Mouse (Mus musculus) gastrocnemius, postnatal 4 days (tissue): Measurements from ENCODE around the gene Pik3c2a. TPM values are rescaled to one million over a fixed set of nuclear protein-coding genes. Genes with fewer than 3 reads are reported as not detected.
"Not testable (repeated sequence)": the region's sequence is repeated elsewhere in the genome, so short reads cannot be mapped to it uniquely, and the experiment has no call there.

Experiments used
- DNase-seq, 2 experiments: peaks; one replicate each; pipeline ENCODE4 v3.0.0; 2021 to 2022; ENCODE audit warnings: low spot score in 2 of 2, mixed read lengths in 2 of 2
- total RNA-seq, 2 experiments: library from RNA; stranded (reverse); gene quantifications; 2 replicates each; pipeline ENCODE4 v1.2.3; 2021

Pik3c2a gene
- total RNA-seq, 2 experiments from 2014 or later: 18.3 to 20.3 TPM

DNA sequence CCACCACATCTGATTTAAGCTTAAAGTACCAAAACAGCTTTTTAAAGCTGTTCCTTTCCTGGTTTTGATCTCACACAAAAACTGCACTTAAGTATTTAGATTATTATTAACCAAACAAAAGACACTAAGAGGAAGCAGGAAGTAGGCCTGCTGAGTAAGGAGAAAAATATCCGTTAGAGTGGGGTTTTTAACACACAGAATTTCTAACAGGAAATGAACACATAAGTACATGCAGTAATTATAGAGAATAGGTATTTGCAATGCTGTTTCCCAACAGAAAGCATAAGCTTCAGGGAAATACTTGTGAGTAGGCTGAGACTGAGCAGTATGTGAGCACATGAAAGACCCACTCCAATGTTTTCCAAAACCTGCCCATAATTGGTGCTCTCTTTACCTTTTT is 33.8 kb downstream of the Pik3c2a start:
- no peak for DNase-seq

DNA sequence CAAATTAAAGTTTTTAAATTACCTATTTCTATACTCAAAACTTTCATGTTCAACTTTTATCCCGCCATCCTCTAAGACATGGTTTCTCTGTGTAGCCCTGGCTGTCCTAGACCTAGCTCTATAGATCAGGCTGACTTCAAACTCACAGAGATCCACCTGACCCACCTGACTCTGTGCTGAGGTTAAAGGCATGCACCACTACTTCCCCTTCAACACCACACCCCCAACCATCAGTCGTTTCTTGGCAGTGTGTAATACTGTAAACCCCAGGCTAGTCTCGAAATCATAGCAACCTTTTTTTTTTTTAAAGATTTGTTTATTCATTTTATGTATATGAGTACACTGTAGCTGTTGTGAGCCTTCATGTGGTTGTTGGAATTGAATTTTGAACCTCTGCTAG is 50.9 kb downstream of the Pik3c2a start:
- DNase-seq: no peak

DNA sequence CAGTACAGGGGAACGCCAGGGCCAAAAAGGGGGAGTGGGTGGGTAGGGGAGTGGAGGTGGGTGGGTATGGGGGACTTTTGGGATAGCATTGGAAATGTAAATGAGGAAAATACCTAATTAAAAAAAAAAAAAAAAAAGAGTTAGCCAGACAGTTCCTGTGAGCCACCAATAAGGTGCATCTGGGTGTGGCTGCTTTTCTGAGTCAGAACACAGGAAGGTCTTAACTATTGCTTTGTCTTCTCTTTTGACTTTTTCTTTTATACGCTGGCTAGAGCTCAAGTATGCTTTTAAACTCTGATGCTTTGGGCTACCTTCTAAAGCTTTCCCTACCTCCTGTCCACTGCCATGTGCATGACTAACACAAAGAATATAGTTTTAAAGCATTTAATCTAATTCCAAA is 55.9 kb downstream of the Pik3c2a start:
- not testable (repeated sequence) for DNase-seq

DNA sequence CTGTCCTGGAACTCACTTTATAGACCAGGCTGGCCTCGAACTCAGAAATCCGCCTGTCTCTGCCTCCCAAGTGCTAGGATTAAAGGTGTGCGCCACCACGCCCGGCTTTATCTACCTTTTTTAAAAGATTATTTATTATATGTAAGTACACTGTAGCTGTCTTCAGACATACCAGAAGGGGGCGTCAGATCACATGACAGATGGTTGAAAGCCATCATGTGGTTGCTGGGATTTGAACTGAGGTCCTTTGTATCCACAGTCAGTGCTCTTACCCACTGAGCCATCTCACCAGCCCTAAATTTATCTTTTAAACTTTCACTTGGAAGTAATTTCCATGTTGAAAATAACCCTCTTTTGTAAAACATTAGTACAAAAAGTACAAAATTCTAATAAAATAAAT is 64.1 kb downstream of the Pik3c2a start:
- not testable (repeated sequence) for DNase-seq

DNA sequence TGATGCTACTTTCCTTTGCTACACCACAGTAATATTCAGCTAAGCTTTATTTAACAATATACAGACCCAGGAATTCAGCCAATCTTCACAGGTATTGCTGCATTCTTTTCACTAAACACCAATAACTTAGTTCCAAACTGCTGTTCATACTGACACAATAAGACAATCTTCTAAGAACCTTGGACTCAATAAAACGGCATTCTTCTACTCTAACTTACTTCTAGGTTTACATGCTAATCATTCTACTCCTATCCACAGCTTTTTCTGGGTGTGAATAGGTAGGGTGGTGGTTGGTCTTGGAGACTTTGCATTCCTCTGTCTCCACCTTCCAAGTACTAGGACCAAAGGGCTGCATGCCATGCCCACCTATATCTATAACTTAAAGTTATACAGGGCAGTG is 69.0 kb downstream of the Pik3c2a start:
- no peak for DNase-seq

DNA sequence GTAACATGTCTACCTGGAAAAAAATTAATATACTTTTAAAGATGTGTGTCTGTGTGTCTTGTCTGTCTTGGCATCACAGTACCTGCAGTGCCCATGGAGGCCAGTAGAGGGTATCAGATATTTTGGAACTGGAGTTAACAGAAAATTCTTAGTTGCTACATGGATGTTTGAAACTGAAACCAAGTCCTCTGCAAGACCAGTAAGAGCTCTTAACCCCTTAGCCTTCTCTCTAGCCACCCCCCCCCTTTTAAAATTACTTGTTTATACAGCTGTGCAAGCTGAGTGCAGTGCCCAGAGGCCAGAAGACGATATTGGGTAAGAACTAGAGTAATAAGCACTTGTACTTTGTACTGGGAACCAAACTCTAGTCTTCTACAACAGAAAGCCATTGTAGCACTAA is 107.0 kb downstream of the Pik3c2a start:
- DNase-seq: peak; percentile 38 to 60

DNA sequence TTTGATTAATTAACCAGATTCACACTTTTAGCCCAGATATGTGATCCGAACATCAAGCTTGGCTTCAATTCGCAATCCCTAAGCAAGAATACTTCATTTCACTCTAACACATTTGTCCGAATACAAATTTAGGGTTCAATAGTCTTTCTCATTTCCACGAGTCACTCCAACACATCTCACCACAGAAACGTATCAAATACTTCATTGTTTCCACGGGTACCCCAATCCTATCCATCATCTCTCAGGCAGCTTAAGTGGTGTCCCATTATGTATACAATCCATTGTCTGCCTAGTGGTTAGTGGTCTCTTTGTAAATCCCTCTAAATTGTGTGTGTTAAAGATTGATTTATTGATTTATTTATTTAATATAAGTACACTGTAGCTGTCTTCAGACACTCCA is 108.1 kb downstream of the Pik3c2a start:
- DNase-seq: no peak

DNA sequence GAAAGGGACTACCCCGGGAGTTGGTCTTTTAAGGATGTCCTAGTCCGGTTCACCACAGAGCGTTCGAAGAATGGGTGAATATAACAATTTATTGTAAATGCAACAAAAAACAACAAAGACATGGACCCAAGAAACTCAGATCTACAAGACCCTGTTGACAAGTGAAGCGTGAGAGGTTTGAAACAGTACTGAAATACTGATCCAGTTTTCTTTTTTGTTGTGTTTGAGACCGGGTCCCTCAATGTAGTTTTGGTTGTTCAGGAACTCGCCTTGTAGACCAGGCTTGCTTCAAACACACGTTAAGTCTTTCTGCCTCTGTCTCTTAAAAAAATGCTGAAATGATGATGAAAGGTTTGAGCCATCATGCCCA is 108.6 kb downstream of the Pik3c2a start:
- no peak for DNase-seq

DNA sequence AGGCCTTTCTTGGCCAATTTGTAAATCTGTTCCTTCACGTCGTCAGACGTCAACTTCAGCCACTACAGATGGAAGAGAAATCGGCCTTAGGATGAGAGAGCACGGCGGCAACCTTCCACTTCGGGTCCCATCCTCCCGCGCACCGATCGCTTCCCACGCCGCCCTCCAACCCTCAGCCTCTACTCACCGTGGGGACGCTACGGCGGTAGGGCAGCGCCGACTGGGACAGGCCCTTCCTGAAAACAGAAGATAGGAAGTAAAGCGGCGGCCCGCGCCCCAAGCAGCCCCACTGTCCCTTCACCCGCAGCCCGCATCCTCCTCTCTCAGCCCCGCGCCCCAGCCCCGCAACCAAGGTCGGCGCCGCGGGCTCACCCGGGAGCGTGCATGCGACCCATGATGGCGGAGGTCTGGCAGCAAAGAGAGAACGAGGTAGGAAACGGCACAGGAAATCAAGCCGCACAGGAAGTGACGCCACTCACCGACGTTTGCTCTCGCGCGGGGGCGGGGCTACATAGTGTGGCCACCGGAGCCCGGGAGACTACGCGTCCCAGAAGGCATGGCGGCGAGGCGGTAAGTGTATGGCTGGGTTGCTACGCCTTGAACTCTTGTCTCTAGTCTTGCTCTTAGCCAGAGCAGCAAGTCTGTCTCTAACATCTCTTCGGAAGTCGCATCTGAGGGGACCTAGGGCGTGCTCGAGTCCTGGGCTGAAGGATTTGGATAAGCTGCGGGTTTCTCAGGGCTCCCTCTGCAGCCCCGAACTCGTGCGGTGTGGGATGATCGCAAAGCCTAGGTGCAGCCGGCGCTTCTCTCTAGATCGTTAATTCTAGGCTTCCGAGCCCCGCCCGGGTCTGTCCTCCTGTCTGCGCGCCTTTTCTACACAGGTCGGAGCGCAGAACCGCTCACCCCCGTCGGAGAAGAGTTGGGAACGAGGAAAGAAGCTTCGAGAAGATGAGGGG is 109.3 kb downstream of the Pik3c2a start, which contains the start of gene Rps13:
Gene Rps13 (minus strand): TSS at position 483 of the 956 bp plus-strand sequence.
- peak; percentile 94 to 98 for DNase-seq

DNA sequence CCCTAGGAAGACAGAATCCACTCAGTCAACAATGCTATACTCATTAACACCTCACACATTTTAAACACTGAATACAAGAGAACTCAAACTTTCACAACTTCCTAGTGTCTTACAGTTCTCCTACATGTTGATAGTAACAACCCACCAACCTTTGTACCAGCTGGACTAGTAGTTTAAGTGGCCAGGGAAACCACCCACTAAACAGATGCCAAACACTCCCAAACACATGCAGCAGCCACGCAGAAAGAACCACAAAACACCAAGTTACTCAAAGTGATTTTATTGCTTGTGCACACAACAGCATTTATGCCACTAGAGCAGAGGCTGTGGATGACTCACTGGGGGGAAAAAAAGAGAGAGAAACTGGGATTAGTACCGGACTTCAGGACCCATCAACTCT is 112.0 kb downstream of the Pik3c2a start:
- DNase-seq: no peak

DNA sequence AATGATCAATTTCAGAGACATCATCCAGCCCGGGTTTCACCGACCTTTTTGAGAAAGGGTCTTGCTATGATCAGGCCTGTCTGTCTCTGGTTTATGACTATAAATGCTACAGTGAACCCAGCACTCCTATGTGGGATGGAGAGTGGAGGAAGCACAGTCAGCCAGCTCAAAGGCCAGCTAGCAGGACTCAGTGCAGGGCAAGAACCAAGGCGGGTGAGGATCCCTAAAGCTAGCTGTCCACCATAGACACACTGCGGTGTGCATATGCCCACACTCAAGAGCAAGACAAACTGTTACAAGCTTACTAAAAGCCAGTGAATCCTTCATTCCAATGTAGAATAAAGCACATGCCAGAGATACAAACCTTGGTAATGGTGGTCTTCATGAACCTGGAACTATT is 113.4 kb downstream of the Pik3c2a start:
- no peak for DNase-seq

DNA sequence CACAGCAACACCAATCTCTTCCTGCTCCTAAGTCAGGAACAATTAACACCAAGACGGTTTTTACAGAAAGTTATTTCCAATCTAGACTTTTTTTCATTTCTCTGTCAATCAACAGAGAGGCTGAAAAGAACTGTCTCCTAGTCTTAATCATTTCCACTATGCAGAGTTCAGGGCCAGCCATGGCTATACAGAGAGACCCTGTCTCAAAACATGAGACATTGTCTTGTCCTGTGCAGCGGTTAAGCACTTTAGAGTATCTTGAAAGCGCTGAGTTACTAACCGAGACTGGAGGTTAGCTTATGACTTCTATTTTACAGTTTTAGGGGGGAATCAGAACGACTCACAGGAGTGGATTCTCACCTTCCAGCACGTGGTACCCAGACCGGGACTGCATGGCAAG is 114.5 kb downstream of the Pik3c2a start:
- no peak for DNase-seq

DNA sequence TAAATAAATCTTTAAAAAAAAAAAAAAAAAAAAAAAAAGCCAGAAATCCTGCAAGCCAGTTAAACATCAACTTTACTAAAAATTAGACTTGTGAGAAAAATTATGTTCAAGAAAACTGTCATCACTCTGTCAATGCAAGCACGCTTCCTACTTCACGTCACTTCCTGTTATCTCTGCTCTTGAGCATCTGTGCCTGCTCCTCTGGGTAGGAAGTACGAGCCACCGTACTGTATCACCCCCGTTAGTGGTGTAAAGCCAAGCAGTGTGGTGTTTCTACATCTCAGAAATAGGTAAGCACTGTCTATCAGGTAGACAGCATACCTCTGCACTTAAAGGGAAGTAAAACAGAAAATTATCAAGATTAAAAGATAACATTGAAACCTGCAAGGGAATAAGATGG is 115.3 kb downstream of the Pik3c2a start:
- DNase-seq: no peak

DNA sequence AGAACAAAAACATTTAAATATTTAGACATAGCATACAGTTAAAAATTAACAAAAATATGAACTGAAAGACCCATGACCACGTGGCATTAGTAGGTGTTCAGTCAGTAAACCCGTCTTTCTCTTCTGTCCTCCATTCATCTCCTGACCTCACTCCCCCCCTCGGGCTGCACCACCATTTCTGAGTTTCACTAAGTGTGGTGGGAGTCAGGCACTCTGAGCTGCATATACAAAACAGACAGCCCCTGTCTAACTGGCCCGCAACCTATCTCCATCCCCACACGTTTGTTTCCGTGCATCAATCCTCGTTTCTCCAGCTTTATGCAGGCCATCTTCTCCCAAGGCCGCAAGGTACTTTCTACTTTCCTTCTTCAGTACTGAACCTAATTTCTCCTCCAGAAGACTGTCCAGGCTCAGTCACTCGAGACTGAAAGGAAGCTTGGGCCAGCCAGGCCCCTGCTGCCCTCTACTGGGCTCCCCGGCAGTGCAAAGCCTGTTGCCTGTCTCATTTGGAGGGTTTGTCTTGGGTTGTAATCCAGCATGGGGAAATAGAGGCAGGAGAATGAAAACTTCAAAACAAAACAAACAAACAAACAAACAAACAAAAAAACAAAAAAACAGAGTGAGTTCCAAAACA is 119.8 kb downstream of the Pik3c2a start:
- peak; percentile 36 to 64 for DNase-seq

DNA sequence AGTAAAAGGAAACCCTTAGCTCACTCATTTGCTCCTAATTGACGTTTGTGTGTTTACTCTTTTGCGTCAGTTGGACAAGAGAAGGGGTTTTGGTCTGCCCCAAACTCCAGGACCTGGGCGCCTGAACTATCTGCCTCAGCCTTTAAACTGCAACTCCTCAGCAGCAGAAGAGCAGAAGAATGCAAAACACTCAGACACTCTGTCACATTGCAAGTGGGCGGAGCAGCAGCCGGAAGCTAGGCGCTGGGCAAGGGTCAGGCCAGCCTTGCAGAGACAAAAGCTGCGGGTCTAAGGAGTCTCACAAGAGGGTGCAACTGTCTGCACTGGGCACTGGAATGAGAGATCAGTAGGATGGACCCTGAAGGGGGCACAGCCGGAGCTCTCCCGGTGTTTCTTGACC is 133.8 kb downstream of the Pik3c2a start:
- DNase-seq: no peak

DNA sequence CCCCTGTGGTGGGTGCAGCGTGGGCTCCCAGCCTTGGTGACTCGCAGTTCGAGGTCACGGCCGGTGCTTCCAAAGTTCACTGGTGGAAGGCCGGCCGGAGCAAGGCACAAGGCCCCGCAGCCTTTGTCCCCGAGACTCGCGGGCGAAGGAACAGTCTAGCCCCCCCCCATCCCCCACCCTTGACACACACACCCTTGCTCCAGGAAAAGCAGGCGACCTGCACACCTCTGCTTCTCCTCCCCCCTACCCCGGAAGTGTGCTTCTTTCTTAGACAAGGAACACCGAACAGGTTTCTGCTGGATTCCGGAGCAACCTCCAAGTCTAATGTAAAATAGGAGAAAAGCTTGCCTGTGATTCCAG is 134.6 kb downstream of the Pik3c2a start:
- no peak for DNase-seq

DNA sequence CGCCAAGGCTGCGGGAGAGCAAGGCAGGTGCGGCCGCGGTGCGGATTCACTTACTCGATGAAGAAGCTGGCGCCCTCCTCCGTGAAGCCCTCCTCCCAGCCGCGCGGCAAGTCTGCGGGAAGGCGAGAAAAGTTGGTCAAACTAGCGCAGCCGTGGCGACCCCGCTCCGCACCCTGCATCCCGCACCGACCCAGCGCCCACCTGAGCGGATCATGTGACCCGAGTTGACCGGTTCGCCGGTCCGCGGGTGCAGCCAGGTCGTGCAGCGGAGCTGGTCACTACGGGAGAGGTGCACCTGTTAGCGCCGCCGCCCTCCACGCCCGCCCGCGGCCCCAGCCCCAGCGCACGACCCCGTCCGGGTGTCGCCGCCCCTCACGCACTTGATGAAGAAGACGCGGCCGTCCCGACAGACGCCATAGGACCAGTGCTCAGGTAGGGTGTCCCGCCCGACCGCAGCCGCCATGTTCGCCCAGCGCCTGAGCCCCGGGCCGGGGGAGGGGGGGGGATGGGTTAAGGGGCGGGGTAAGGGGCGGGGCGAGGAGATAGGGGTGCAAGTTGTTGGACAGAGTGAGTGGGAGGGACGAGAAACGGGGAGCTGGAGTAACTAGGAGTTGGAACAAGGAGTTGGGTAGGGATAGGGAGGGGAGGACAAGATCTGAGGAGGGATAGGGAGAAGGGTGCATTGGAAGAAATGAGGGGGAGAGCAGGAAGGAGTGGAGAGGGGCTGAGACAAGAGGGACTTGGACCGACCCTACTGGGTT is 135.2 kb downstream of the Pik3c2a start, which contains the start of gene Plekha7:
Gene Plekha7 (minus strand): TSS at position 506 of the 761 bp plus-strand sequence.
- DNase-seq: peak in 1 of 2 experiments; percentile 22

DNA sequence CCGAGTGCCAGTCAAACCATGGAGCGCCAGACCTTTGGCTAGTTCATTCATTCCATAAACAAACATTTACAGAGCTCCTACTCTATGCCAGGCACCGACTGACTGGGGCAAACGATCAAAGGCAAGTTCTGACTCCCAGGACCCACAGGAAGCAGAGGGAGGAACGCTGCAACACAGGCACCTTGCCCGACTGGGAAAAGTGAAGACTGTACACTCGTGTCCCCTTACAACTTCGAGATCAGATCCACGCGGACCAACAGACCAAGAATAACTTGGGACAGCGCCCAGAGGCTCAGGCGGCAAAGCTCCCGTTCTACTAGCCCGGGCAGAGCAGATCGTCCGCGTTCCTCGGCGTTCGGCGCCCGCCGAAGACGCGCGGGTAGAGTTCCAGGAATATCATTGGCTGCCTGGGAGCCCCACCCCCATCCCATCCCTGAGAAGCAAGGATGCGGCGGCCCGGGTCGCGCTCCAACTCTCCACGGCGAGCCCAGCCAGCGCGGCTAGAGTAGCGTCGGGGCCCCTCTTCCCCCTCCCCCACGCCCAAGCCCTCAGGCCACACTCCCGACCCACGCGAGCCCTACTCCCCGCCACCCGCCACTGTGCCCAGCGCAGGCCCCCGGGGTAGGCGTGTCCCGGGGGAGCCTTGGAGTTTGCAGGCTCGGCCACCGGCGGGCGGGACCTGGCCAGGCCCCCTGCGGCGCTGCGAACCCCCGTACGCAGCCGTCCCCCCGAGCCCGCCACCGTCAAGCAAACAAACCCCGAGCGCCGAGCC is 136.0 kb downstream of the Pik3c2a start:
- peak; percentile 50 to 66 for DNase-seq

DNA sequence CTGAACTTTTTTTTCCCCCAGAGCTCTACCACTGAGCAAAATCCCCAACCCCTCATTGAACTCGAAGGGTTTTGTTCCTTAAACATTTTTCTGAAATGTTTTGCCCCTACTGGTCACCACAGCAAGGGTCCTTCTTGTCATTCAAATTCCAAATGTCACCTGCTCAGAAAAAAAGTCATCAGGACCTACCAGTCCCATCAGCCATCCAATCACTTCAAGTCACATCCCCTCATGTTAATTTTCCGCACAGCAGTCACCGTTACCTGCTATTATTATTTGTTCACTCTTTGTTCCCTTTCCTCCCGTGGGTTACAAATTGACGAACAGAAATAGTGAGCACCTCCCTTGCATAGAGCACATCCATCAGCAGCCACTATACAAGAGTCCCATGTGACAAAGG is 136.6 kb downstream of the Pik3c2a start:
- DNase-seq: no peak

DNA sequence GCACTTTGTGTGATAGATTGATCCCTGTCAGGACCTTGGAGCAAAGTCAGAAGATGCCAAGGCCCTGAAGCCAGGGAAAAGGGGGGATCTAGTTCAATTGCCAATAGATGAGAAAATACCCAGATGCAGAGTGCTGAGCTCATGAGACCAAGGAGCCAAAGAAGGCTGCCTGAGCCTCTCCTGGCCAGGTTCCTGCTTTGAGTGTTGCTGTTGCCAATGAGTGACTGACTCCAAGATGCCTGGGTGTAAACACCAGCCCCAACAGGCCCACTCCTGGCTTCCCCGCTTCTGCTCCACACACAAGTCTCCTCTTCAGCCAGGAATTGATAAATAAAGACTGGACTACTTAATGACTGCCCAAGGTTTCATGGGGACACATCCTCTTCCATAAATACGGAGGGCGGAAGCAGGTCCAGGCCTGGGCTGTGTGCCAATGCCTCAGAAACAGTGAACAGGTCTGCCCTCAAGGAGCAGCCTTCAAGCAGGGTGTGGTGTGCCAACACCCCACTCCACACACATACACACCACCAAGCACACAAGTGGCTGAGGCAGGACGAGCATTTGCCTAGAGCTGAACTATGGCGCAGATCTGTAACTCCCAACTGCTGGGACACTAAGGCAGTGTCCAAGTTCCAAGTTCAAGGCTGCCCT is 141.5 kb downstream of the Pik3c2a start:
- DNase-seq: no peak
